Mouse (Mus musculus) ovary, postnatal 14 days (tissue): ENCODE measurements around the gene Scnn1a.
"Not testable (repeated sequence)": the region's sequence is repeated elsewhere in the genome, so short reads cannot be mapped to it uniquely, and the experiment has no call there.

Experiments
- DNase-seq: peaks from one replicate; pipeline ENCODE4 v3.0.0; 2022; ENCODE audit warnings: low spot score

Scnn1a gene

DNA sequence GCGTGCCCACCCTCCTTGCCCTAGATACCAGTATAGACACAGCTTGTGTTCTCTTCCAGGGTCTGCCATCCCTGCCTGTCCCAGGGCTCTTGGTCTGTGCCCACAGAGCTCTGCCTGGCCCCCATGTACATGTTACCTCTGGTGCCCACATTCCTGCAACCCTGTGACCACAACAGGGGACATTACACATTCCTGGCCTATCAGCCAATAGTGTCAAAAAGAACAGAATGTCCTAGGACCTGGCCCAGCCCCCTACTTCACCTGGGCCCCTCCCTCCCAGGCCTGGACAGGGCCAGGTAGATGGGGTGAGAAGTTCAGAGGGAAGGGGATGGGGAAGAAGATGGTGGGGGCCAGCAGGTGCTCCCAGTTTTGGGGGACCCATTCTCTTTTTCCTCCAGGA is at the start of gene Scnn1a:
TSS of gene Scnn1a (plus strand) at position 337 of the 400 bp plus-strand sequence.
- DNase-seq: no peak

DNA sequence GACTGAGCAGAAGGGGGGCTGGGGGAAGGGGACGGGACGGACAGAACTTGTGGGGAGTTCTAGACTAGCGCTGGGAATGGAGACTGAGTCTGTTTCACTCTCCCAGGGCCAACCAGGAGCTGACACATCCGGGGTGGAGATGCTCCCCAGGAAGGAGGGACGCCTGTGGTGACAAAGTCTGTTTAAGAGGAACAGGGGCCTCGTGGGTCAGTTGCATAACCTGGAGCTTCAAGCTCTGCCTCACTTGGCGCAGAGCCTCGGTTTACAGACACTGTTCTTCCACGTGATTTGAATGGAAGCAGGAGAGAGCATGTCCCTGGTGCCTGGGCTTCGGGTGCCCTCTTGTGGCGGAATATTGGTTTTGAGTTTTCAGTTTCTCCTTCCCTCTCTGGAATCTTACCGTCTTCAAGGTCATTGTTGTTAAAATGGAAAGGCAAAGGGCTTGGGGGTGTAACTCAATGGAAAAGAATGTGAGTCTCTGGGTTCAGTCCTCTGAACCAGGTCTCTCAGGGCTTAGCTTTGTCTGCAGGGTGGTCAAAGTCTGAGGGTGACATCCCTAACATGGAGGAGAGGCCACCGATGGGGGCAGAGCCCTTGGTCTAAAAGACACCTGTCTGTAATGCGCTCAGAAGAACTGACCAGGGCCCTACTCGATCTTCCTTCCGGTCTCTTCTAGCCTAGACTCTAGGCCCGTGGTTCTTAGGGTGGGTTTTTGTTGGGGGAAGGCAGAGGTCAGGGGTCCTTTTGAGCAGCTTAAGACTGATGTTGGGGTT is 48.8 kb upstream of the Scnn1a start:
- DNase-seq: peak; percentile 91

GRCm38 (mm10) chr6:125272228-125272785 is 48.2 kb upstream of the Scnn1a start:
- no peak for DNase-seq

DNA sequence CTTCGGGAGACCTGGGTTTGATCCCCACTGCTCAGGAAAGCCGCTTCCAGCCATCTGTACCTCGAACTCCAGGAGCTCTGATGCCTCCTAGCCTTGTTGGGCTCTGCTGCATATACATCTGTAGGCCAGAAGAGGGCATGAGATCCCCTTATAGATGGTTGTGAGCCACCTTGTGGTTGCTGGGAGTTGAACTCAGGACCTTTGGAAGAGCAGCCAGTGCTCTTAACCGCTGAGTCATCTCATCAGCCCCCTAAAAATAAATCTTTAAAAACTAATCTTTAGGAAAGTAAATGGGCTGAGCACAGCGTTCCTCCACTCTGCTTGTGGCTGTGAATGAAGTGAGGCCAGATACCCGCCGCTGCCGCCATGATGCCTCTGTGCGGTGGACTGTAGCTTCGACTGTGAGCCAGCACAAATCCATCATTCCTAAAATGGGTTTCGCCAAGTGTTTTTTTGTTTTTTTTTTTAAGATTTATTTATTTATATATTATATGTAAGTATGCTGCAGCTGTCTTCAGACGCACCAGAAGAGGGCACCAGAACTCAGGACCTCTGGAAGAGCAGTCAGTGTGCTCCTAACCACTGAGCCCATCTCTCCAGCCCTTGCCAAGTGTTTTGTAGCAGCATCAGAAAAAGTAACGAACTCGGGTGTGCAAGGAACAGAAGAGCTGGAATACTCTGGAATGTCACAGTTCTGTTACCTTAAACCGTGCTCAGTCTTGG is 45.5 kb upstream of the Scnn1a start:
- DNase-seq: peak; percentile 39

- no peak for DNase-seq
These were observed 40.7 kb upstream of the Scnn1a start for GRCm38 (mm10) chr6:125279729-125280128.

- DNase-seq: not testable (repeated sequence)
These were observed 37.7 kb upstream of the Scnn1a start for GRCm38 (mm10) chr6:125282721-125283120.

GRCm38 (mm10) chr6:125284250-125284649 is 36.2 kb upstream of the Scnn1a start:
- DNase-seq: no peak

- no peak for DNase-seq
These were observed 35.7 kb upstream of the Scnn1a start for GRCm38 (mm10) chr6:125284751-125285150.

DNA sequence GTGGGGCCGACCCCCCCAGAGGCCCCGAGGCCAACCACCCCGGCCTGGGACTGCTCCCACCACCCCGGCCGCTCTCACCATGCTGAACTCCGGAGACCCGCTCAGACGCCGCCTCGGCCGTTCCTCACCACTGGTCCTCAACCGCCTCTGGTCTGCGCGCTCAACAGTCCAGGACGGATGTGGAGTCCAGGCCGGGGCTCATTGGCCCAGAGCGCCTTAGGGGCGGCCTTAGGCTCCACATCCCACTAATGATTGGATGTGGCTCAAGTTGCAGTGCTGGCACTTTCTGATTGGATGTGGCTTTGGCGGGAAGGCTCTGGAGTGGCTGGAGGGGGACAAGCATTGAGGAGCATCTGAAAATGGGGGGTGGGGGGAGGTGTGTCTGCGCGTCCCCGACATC is 34.6 kb upstream of the Scnn1a start, which contains the start of gene Tuba3a:
TSS of gene Tuba3a (minus strand) at position 153 of the 400 bp plus-strand sequence.
- DNase-seq: no peak

DNA sequence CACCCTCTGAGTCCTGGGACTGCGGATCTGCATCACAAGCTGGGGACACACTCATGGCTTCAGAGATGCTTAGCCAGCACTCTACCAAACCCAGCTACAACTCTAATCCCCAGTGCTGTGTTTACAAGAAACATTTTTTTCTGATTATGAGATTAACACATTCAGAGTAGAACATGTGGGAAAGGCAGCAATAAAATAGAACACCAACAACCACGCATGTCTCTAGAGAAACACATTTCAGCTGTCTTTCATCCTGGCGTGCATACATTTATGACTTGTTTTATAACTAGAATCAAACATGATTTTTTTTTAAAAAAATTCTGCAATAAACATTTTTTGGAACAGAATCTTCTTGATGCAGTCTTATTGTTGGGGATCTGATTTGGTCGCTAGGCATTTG is 33.5 kb upstream of the Scnn1a start:
- no peak for DNase-seq

- no peak for DNase-seq
These were observed 31.7 kb upstream of the Scnn1a start for GRCm38 (mm10) chr6:125288730-125289129.

GRCm38 (mm10) chr6:125291329-125291728 is 29.1 kb upstream of the Scnn1a start:
- no peak for DNase-seq

DNA sequence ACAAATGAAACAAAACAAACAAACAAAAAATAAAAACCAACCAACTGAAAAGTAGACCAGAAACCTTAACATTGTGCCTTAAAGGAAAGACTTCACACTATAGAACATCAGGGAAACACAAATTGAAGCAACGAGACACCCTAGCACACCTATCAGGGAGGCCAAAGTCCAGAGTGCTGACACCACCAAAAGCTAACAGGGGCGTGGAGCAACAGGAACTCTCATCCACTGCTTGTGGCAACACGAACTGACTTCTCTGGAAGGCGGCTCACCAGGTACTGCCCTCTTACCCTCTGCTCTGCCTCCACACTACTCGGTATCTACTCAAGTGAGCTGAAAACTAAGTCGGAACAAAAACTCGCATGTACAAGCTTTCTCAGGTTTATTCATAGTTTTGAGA is 28.2 kb upstream of the Scnn1a start:
- no peak for DNase-seq

- DNase-seq: no peak
These were observed 26.4 kb upstream of the Scnn1a start for GRCm38 (mm10) chr6:125294049-125294448.

DNA sequence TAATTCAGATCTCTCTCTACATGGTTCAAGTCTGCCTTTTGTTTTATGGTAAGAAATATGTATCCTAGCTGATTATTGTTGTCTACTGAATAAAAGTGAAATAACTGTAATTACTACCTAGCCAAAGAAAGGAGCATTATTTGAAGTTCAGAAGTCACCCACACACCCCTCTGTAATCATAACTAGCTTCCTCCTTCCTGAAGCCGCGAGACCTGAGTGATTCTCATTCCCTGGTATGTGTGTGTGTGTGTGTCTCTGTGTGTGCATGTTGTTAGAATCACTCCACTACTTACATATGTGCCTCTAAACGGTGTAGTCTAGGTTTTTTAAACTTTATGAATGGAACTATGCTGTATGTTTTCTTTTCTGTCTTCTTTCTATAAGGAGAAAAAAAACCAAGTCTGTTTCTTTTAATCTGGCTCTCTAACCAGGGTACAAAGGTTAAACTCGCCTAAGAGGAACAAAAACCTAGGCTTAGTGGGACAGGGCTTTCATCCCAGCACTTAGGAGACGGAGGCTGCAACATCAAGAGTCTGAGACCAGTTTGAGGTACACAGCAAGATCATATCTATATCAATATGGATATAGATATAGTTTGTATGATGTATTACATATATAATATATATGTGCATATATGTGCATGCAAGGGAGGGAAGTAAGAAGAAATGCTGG is 23.2 kb upstream of the Scnn1a start:
- no peak for DNase-seq

DNA sequence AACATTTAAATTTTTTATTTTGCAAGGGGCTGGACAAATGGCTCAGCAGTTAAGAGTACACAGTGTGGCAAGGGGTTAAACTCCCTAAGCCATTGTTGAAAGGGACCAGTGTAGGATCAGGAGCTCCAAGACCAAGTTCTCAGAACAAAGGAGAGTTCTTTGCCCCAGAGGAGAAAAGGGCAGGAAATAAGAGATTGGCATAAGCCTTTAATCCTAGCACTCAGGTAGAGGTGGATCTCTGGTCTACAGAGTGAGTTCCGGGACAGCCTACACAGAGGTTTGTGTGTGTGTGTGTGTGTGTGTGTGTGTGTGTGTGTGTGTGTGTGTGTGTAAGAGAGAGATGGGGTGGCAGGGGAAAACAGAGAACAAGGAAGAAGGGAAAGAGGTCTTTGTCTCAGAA is 19.5 kb upstream of the Scnn1a start:
- DNase-seq: no peak

DNA sequence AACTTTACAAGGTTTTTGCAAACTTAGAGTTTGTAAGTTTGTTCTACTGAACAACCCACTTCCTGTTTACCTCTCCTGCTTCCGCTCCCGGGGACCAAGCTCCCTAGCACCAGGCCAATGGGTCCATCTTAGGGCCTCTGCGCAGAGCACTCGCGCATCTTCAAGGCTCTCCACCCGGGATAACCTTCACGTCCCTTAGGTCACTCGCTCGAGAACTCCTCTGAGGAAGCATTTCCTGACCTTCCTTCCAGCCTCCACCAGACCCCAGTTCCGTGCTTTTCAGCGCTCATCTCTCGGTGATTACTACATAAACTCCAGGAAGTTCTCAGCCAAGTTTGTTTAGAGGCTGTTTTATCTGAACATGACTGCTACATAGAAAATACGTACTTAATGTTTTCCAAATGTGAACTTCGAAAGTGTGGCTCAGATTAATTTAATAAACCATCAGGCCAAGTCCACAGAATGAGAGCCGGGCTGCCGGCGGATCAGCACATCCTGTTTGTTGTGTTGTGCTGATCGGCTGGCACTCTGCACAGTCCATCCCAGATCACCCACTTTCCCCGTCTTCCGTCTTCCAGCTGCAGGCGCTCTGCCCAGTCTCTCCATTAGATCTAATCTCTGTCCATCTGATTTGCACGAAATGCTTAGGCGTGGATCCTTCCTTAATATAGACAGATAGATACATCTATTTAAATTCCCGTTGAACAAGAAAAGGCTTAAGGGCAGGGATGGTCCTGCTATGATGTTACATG is 18.1 kb upstream of the Scnn1a start:
- DNase-seq: no peak

DNA sequence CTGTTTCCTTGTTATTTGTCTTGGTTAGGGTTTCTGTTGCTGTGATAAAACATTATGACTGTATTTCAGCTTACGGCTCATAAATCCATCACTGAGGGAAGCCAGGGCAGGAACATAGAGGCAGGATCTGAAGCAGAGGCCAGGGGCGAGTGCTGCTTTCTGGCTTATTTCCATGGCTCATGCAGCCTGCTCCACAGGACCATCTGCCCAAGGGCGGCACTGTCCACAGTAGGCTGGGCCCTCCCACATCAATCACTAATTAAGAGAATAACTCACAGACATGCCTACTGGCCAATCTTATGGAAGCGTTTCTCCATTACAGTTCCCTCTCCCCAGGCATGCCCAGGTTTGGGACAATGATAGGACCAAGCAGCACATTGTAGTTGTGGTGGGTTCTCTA is 17.2 kb upstream of the Scnn1a start:
- DNase-seq: no peak

DNA sequence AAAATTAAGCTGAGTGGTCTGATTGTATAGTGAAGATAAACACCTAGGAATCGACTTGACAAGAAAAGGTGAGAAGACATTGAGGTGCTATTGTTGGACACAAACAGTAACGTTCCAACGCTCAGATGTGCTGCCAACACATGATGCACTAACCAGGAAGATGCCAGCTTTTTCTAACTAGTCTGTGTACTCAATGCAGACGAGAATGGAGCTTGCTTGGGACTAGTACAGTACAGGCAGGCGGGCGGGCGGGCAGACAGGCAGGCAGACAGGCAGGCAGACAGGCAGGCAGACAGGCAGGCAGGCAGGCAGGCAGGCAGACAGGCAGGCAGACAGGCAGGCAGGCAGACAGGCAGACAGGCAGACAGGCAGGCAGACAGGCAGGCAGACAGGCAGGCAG is 16.1 kb upstream of the Scnn1a start:
- not testable (repeated sequence) for DNase-seq

- DNase-seq: no peak
These were observed 15.0 kb upstream of the Scnn1a start for GRCm38 (mm10) chr6:125305465-125305864.

DNA sequence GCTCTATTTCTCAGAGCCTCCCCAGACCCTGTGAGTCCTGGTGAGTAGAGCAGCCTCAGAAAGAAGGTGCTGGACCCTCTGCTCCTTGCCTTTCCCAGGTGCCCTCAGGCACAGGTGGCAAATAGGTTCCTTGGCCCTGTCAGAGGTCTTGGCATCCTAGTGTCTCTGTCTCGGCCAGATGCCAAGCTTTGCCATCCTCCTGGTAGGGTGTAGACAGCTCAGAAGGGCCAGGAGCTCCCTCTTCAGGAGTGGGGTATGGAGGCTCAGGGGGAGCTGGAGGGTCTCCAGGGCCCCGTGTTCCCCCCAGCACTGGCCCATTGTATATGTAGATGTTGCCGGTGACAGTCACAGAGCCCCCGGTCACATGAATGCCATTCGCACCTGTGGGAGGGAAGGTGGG is 13.4 kb upstream of the Scnn1a start:
- no peak for DNase-seq

- no peak for DNase-seq
These were observed 11.5 kb upstream of the Scnn1a start for GRCm38 (mm10) chr6:125308921-125309320.
